Mouse (Mus musculus) granulocyte monocyte progenitor cell, adult 5-6 weeks (primary cell): ENCODE measurements at regions not wholly inside any gene's neighbourhood (a gene's known extent, or its start where the extent isn't known, plus 50 kb on each side); places are given as distances from the start of the nearest gene placed in this dataset.

Experiments
- ATAC-seq: replicated peaks from 2 replicates; pipeline ENCODE4 v1.8.0; 2016; ENCODE audit warnings: mild to moderate bottlenecking, moderate TSS enrichment, inconsistent platforms; ENCODE audit not compliant: poor library complexity, severe bottlenecking

DNA sequence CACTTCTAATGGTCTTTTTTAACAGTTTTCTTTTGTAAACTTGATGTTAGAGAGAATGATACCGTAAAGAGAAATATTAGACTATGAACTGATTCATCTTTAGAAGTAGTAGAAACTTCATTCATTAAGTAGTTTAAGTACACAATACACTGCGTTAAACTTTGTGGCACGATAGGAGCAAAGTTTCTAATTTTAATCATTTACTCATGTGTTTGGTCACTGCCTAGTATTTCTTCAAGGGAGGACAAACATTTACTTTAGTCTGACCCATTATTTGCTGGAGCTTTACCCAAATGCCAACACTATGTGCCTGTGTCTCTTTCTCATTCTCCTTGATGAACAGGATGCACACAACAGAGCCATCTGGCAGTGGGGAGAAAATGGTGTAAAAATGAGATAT lies 200.6 kb downstream of the Chm start:
- ATAC-seq, result no peak

DNA sequence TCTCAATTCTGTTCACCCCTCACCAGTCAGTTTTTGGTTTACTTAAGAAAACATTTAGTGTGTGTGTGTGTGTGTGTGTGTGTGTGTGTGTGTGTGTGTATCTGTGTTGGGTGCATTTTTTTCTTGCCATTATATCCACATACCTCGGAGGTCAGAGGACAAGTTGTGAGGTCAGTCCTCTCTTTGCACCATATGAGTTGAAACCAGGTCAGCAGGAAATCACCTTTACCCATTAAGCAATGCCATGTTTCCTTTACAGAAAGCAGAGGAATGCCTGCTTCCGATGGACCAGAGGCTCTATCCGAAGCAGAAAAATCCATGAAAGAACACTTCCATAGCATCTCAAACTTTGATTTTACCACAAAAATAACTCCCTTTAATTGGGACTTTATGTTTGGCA lies 201.2 kb downstream of the Chm start:
- ATAC-seq, result no peak

- ATAC-seq, result no peak
Measured at GRCm38 (mm10) chrX:112978583-112978982, 206.7 kb downstream of the Chm start.

DNA sequence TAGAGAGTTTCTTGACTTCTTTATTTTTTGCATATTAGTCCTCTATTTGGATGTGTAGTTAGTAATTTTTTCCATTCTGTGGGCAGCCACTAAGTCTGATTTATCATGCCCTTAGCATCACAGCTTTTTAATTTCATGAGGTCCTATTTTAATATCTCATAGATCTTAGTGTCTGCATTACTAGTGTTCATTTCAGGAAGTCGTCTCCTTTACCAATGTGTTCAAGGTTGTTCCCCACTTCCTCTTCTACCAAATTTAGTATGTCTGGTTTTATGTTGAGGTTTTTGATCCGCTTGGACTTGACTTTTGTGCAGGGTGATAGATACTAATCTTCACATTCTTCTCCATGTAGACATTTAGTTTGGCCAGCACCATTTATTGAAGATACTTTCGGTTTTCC lies 221.2 kb downstream of the Chm start:
- ATAC-seq, result no peak

DNA sequence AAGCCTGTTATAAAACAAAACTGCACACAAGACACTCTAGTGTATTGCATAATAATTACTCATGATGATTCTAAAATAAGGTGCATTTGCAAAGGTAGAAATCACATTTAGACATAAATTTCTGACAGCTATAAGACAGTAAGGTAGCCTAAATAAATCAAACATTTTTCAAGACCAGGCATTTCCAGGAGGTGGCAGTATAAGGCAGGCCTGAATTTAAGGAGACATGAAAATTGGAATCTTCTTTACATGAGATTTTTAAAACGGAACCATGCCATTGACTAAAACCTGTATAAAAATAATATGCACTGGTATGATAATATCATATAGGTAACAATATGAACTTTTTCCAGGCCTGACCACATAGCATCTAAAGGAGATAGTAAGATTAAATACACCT lies 235.5 kb downstream of the Chm start:
- ATAC-seq, result no peak

DNA sequence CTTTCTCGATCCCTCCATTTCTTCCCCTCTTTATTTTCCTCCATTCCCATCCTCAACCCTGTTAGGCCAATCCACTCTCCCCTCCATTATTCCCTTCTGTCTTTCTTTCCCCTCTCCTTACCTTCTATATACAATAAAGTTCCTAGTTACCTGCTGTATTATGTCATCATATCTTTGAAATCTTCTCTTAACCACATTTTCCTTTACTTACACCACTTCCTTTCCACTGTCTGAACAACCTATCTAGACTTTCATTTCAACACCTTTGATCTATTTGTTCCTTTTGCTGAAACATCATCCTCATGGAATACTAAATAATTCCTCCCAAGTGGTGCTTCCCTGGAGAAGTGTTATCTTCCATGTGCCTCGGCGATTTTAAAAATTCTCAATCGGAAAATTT lies 237.8 kb downstream of the Chm start:
- ATAC-seq, result no peak

- ATAC-seq, result no peak
Measured at GRCm38 (mm10) chrX:112925542-112926182, 227.2 kb upstream of the Pof1b start.

DNA sequence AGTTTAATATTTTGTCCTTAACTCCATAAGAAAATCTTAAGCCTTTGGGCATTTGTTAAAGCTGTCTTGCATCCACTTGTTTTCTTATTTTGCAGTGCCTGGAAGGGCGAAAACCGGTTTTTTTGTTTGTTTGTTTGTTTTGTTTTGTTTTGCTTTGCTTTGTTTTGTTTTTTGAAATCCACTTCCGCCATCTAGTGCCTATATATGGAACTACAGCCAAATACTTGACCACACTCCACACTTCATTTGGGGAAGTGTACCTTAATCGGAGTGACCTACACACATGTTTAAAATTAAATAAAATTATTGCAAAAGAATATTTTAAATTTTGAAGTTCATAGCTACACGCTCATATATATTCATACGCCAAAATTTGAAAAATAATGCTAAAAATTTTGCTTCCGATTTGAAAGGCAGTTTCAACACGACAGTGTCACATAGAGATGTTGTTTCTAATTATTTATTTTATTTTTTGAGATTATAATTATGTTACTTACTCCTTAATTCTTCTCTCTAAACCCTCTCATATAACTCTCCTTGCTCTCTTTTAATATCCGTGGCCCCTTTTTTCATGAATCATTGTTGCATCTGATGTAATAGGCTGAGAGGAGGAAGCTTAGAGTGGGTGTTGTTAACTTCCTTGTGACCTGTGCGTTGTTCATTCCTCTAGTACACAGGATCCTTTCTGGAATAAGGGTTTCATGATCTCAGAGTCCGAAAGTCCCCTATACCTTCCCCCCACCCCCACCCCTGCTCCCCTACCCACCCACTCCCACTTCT lies 205.4 kb upstream of the Pof1b start:
- ATAC-seq, result peak; percentile 71

- ATAC-seq, result no peak
Measured at GRCm38 (mm10) chrX:112886539-112886938, 188.1 kb upstream of the Pof1b start.
